Mouse (Mus musculus) heart, postnatal 0 days (tissue): ENCODE measurements around the gene Cdk17.

ENCODE experiments used
- CTCF ChIP-seq: IDR thresholded peaks from 2 replicates; pipeline ENCODE4 v1.5.1; 2016; ENCODE audit warnings: antibody characterized with exemption, control low read depth, low read depth
- EP300 ChIP-seq: IDR thresholded peaks from 2 replicates; pipeline ENCODE4 v1.6.1; 2016; ENCODE audit warnings: antibody characterized with exemption, low read depth

DNA sequence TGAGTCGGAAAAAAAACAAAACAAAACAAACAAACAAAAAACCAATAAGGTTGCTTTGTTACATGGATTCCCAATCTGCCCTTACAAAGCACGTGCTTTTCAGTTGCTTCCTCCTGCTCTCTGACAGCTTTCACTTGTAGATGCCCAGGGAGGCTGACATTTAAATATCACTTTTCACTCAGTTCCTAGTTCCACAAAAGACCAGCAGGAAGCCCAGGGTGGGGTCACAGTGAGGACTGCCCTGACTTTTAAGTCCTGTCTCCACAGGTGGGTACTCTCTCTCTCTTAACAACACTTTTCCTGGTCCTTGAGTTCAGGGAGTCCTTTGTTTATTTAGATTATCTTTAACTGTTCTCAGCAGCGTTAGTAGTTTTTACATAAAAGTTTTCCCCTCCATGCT is 81.5 kb downstream of the Cdk17 start:
- no peak for TF ChIP-seq CTCF
- TF ChIP-seq EP300 = no peak
